Comparison of ENCODE assay signal across 20 mouse cellular contexts in genomic region chr7:76780446-76780845, GRCm38 (mm10).
DNase-seq lines count a peak whose midpoint lies in the region; ATAC-seq and TF ChIP-seq lines count a peak whose summit lies in the region.
"Had no signal": no experiment of that assay in that cellular context is flagged by ENCODE, and none has a peak within 500 bp of the region (broad histone marks: within the 10 kb centered on the region; RNA-seq: fewer than 3 reads in every experiment).

No protein-coding gene starts in this region.

- no peaks in the 10 kb centered on the region for H3K9me3 ChIP-seq in forebrain, embryonic 15.5 days

- H3K4me1 ChIP-seq in forebrain, embryonic 15.5 days, result peaks cover 4% of the 10 kb centered on the region; the same call in 1 of the 2 replicates

- H3K4me2 ChIP-seq in forebrain, embryonic 15.5 days (replicated peaks), result no peak overlapping the region

- H3K9ac ChIP-seq in forebrain, embryonic 15.5 days (replicated peaks), result no peak overlapping the region

- DNase-seq in gastrocnemius, adult 18-20 months (ENCODE audit: low spot score), result peak; percentile 64
- DNase-seq in gastrocnemius, postnatal 10 days, result no peak
- peak; percentile 49 for DNase-seq in gastrocnemius, adult 2 months
- DNase-seq in gastrocnemius, postnatal 4 days (ENCODE audit: low spot score in 2 of 2), result no peak
- DNase-seq in skeletal muscle tissue, adult 2 months (ENCODE audit: low read depth, low spot score), result peak; percentile 66
- DNase-seq: adrenal gland, adult 2 months; adrenal gland, adult 8-10 months; adrenal gland, postnatal 10 days; adrenal gland, postnatal 14 days; adrenal gland, postnatal 25 days; adrenal gland, postnatal 36 days; B cell, adult 2 months; cerebellum, adult 11 months; cerebellum, adult 11-12 months; cerebellum, adult 18-20 months had no signal

- H3K27ac ChIP-seq in gastrocnemius, adult 2 months, result peak overlapping the region; percentile 77
- H3K27ac ChIP-seq in forebrain, embryonic 15.5 days (replicated peaks), result no peak overlapping the region

- no peak overlapping the region for H3K4me3 ChIP-seq in gastrocnemius, adult 2 months
- H3K4me3 ChIP-seq in forebrain, embryonic 15.5 days, result no peak overlapping the region

- intact Hi-C loops in gastrocnemius, adult 2 months (cut with DNase I), result no loop called here

- WGBS in forebrain, embryonic 15.5 days, result 91% methylated on average over 4 of the region's 4 CpGs

- no peaks in the 10 kb centered on the region for H3K27me3 ChIP-seq in forebrain, embryonic 15.5 days
- H3K27me3 ChIP-seq: Patski had no signal

- ATAC-seq in forebrain, embryonic 15.5 days (replicated peaks), result no peak
- ATAC-seq: activated CD4-positive, CD25-positive, alpha-beta regulatory T cell, adult 4 months; CD4-positive, CD25-positive, alpha-beta regulatory T cell, adult 4 months; Patski had no signal

- TF ChIP-seq CTCF in gastrocnemius, adult 2 months (IDR thresholded peaks at IDR 0.05), result no peak

- H3K36me3 ChIP-seq in forebrain, embryonic 15.5 days, result no peaks in the 10 kb centered on the region
- H3K36me3 ChIP-seq: G1E had no signal

Comparison
In these comparisons a context has a peak if more than half of its experiments do, and no peak if none do; other contexts are left out.
1. DNase-seq: peak in gastrocnemius, adult 18-20 months (single experiment), gastrocnemius, adult 2 months (single experiment) and skeletal muscle tissue, adult 2 months (single experiment); none in gastrocnemius, postnatal 10 days (single experiment) and gastrocnemius, postnatal 4 days (0 of 2).